Mouse (Mus musculus) adrenal gland, adult 8-10 months (tissue): ENCODE data around the gene Crygd. TPM values are rescaled to one million over a fixed set of nuclear protein-coding genes. Genes with fewer than 3 reads are reported as not detected.
"Not testable (repeated sequence)": the region's sequence is repeated elsewhere in the genome, so short reads cannot be mapped to it uniquely, and the experiment has no call there.

Experiments
- DNase-seq: peaks from one replicate; pipeline ENCODE4 v3.0.0; 2022
- total RNA-seq, 4 experiments: library from RNA; stranded (reverse); gene quantifications; 2 replicates each; pipeline ENCODE4 v1.2.4; 2022

Gene Crygd
- total RNA-seq: under 1 TPM in 1 of 4 experiments, not detected in 3; 0.44 TPM

GRCm38 (mm10) chr1:65063352-65063751, at the start of gene Crygd:
Gene Crygd (minus strand): TSS chr1:65063452.
- DNase-seq: no peak

DNA sequence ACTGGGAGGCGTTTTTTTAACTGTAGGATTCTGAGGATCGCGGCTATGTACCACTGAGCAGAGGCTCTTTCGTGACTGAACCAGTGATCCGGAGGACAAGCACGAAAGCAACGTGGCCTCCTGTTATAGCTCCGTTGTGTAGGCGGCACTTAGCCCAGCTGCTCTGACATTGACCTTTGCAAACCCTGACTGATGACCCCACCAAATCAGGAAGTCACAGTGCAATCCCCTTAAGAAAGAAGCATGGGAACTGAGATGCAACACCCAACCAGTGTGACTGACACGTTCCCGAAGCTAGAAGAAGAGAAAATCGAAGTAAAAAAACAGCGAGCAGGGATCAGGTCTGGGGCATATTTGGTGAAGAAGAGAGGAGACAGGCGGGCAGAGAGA, 49.5 kb upstream of the Crygd start:
- DNase-seq: no peak

DNA sequence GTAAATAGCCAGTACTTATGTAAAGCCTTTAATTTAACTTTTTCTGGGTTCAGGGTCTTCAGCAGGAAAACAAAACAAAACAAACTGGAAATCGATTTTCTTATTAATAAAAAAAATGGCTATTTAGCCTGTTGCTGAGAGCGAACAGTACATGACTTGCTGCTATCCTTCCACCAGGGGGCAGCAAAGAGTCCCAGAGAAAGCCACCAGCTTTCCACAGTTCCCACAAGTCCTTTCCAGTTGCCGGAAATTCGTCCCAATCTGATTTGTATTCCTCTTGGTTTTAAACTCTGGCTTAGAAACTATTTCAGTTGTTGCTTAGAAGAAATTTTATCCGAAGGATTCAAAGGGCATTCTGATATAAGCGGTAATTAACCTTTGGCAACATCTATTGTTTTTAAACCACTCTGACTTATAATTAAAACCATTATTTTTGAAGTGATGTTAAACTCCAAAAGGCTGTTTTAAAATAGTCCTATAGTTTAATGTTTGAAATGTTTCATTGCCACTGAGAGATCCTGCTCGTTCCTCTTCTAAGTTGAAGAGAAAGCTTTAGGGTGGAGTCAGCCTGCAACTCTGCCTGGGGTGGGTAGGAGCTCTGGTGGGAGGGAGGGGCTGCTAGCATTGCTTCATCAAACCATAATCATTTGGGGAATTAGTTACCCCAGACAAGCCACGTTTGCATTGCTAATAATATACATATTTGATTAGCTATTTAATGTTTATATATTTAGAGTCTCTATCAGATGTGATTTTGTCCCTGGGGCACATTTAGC, 49.0 kb upstream of the Crygd start:
- peak; percentile 56 for DNase-seq

DNA sequence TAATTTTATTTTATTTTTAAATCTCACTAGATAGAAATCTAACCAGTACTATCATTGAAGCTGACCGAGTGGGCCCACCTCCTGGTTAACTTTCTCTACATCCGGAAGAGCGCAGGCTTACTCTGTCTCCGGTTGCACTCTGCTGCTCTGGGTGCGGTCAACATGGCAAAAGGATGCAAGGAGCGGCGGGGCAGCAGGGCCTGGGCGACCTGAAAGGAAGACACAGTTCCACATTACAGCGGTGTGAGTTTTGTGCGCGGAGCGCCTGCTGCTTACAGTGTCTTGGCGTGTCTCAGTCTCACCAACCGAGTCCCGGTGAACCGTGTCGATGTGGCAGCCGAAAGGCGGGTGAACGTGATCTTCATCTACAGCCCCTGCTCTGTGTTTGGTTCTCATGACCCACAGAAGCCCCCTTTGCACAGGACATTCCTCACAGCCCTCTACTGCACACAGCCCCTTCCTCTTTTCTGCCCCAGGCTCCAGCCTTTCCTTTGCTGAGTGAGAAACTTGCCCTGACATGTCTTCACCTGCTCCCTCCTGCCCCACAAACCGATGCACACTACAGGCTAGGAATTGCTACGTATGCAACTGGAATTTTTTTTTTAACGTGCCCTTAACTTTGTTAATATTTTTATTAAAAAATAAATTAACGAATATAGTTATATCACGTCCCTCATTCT, 46.6 kb upstream of the Crygd start:
- DNase-seq: no peak

- DNase-seq: no peak
Observed at GRCm38 (mm10) chr1:65109196-65109595, 45.9 kb upstream of the Crygd start.

GRCm38 (mm10) chr1:65107654-65108279, 44.5 kb upstream of the Crygd start:
- DNase-seq: no peak

GRCm38 (mm10) chr1:65103273-65103672, 40.0 kb upstream of the Crygd start, which contains the start of gene Cryga:
Gene Cryga (minus strand): TSS chr1:65103373.
- DNase-seq: no peak

GRCm38 (mm10) chr1:65096953-65097352, 33.7 kb upstream of the Crygd start:
- DNase-seq: no peak

GRCm38 (mm10) chr1:65091566-65091965, 28.3 kb upstream of the Crygd start:
- DNase-seq: no peak

- DNase-seq: peak; percentile 73
Observed at GRCm38 (mm10) chr1:65090370-65090769, 27.1 kb upstream of the Crygd start.

DNA sequence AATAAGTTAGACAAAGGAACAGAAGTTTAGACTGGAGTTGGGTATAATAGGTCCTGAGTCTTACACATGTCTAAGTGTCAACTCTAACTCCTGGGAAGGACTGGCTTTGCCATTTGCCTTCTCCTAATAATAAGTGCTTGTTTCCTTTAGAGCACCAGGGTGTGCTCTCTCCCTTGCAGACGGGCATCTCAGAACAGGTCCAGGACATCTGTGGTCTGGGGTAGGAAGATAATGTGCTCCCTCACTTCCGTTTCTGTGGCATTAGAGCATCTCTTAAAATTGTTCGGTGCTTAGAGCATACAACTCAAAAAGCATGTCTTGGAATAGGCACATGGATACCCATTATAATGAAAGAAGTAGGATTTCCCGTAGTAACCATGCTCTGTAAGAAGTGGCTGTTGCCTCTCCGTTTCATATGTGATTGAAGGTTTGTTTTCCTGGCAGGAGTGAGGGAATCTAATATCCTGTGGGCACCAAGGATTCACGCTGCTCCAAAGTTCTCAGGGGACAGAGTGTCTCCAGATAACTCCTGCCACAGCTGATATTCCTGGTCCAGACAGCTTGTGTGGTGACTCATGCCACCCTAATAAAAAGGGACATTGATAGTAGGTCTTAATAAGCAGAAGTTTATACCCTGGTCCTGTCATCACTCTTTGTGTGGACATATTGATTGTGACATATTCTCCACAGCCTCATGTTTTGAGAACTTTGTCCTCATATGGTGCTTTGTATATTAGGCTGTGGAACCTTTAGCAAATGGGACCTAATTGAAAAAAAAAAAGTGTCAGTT, 25.5 kb upstream of the Crygd start:
- no peak for DNase-seq

- DNase-seq: no peak
Observed at GRCm38 (mm10) chr1:65082188-65082587, 18.9 kb upstream of the Crygd start, which contains the start of gene Crygb. Gene Crygb (minus strand): TSS chr1:65082288.

GRCm38 (mm10) chr1:65075607-65076006, 12.4 kb upstream of the Crygd start:
- DNase-seq: no peak

DNA sequence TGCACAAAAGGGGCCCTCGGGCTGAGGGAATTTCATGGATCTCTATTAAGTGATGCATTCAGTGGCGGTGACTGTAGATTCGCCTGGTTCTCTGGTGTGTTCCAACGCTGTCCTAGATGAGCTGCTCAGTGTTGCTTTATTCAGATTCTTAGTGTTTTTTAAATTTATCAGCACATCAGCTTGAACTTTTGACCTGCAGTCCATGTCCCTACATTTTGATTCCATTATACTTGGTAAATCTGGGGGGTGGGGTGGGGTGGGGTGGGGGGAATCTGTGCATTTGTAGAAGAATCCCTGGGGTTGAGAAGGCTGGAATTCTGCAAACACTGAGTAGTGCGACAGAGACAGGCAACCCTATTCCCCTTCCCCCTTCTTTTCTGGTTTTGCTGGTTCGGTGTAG, 10.3 kb upstream of the Crygd start, which contains the start of gene Crygc:
Gene Crygc (minus strand): TSS at position 101 of the 400 bp plus-strand sequence.
- DNase-seq: no peak

- DNase-seq: no peak
Observed at GRCm38 (mm10) chr1:65067842-65068241, 4.6 kb upstream of the Crygd start.

- DNase-seq: no peak
Observed at GRCm38 (mm10) chr1:65064201-65064600, 949 bp upstream of the Crygd start.

DNA sequence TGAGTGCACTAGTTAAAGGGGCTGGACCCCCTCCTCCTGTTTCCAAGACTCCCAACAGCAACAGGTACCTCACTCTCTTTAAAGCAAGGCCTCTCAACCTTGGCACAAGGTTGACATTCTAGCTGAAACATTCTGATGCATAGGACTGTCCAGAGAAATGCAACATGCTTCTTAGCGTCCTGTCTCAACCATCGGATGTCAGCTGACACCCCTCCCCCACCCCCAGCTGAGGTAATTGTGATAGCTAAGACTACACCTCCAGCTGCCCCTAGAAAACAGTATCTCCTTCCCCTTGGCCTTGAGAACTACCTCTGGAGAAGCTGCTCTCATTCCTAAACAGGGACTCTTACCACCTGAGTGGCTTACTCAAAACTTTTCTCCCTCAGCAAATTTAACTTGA, 11.1 kb downstream of the Crygd start:
- DNase-seq: no peak

DNA sequence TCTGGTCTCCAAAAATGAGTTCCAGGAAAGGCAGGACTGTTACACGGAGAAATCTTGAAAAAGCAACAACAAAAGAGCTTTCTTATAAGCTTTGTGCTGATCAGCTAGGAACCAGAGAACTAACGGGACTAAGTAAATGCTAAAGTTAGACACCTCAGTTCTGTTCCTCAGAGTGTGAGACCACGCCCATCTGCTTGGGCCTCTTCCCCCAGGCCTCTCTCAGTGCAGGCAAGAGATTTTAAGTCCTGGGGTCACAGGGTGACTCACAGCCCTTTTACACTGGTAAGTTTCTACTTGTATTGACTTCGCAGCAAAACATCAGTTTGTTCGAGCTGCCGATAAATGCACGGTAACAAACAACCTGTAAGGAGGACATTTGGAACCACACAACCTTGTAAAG, 11.6 kb downstream of the Crygd start:
- DNase-seq: no peak

GRCm38 (mm10) chr1:65050952-65051351, 12.3 kb downstream of the Crygd start, which contains the start of gene Cryge:
Gene Cryge (minus strand): TSS chr1:65051149.
- DNase-seq: not testable (repeated sequence)

GRCm38 (mm10) chr1:65048781-65049180, 14.5 kb downstream of the Crygd start:
- peak; percentile 56 for DNase-seq

GRCm38 (mm10) chr1:65046401-65047109, 16.7 kb downstream of the Crygd start:
- DNase-seq: no peak

- peak; percentile 84 for DNase-seq
Observed at GRCm38 (mm10) chr1:65043433-65043832, 19.8 kb downstream of the Crygd start.
